Mouse (Mus musculus): ENCODE results near the gene Lrmp.
"Not testable (repeated sequence)": the region's sequence is repeated elsewhere in the genome, so short reads cannot be mapped to it uniquely, and the experiment has no call there.

- not testable (repeated sequence) for TF ChIP-seq CTCF, EP300 (IDR thresholded peaks at IDR 0.05)
These were observed 17.5 kb downstream of the Lrmp start for GRCm38 (mm10) chr6:145132969-145133368.
